Mouse (Mus musculus) erythroid progenitor cell, adult 5-6 weeks (primary cell): Measurements from ENCODE around the gene Scn8a. TPM values are rescaled to one million over a fixed set of nuclear protein-coding genes. Genes with fewer than 3 reads are reported as not detected.
"Not testable (repeated sequence)": the region's sequence is repeated elsewhere in the genome, so short reads cannot be mapped to it uniquely, and the experiment has no call there.

Experiments used
- ATAC-seq: replicated peaks from 2 replicates; pipeline ENCODE4 v1.8.0; 2016; ENCODE audit warnings: moderate number of reproducible peaks, mild to moderate bottlenecking, moderate TSS enrichment, inconsistent platforms; ENCODE audit not compliant: poor library complexity, low FRiP score, severe bottlenecking
- total RNA-seq, 2 experiments: library from RNA; stranded (forward) in 1 of 2; stranded (reverse) in 1 of 2; fragments of 150-400 nt in 1 of 2; fragments of 186-747, 209-891 nt in 1 of 2; gene quantifications; 2 replicates each; pipeline versions ENCODE4 v1.2.3 to v1.2.4; 2015 to 2017; ENCODE audit warnings: low replicate concordance in 2 of 2

The Scn8a gene
- total RNA-seq (2015; ENCODE audit: low replicate concordance) (not detected in 2 replicates), total RNA-seq (2017; ENCODE audit: low replicate concordance) (not detected in 2 replicates)

DNA sequence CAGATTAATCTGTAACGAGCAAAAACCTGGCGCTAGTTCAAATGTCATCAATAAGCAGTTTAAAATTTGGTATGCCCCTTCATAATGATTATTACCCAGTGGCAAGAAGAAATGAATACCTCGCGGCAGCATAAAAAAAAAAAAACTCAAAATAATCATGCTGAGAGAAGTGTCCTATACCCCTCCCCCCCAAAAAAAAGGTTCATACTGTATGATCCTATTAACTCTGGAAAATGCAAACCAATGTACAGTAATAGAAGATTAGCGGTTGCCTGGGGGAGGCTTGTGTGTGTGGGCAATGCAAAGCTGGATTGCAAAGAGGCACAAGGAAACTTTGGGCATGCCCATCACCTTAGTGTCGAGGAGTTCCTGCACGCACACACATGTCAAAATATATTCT is at the start of gene Scn8a:
Gene Scn8a, plus strand, starts transcription at position 301 of the 400 bp plus-strand sequence.
- no peak for ATAC-seq

DNA sequence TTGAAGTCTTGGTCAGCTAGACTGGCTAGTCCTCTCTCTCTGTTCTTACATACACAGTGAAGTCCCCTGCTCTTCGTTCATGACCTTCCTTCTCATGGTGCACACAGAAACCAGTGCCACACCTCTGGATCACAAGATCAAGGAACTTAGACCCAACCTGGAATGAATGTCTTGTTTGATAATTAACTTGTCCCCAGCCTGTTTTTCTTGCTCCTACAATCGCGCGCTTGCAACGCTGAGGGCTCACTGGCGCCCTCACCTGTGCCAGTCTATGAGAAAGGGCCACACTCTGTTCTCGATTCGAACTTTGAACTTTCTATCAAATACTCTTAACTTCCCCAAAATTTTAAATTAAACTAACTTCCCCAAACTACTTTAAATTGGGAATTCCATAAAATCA is 47.8 kb upstream of the Scn8a start:
- ATAC-seq = no peak

DNA sequence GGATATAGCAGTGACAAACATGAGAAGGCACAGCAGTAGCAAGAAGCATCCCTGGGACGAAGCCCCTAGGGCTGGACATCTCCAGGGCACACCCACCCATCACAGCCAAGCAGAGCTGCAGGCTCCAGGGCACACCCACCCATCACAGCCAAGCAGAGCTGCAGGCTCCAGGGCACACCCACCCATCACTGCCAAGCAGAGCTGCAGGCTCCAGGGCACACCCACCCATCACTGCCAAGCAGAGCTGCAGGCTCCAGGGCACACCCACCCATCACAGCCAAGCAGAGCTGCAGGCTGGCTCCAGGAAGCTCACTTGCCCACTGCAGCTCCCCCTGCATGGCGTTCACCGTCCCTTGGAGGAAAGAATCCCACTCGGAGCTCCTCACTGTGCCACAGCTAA is 47.3 kb upstream of the Scn8a start:
- ATAC-seq = not testable (repeated sequence)

DNA sequence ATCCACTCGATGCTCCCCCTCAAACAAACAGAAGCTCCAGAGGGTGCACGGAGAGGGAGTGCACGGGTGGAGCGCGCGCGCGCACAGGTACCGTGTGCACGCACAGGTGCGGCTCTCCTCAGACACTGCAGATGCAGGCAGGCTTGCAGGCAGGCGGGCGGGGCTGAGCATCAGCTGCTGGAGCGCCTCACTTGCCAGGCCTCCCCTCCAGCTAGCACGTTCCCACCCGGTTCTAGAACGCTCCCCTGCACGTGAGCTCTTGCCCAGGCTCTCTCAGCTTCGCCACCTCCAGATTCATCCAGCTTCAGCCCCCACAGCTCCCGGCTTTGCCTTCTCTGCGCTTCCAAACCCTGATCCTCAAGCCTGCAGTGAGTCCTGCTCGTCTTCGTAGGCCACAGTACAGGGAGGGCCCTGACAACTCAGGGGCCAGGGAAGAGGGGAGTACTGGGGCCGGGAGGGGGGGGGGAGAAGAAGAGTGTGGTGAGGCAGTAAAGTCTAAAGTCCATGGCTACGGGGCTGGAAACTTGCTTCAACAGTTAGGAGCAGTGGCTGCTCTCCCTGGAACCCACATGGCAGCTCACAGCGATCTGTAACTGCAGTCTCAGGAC is 44.3 kb upstream of the Scn8a start:
- ATAC-seq = no peak

DNA sequence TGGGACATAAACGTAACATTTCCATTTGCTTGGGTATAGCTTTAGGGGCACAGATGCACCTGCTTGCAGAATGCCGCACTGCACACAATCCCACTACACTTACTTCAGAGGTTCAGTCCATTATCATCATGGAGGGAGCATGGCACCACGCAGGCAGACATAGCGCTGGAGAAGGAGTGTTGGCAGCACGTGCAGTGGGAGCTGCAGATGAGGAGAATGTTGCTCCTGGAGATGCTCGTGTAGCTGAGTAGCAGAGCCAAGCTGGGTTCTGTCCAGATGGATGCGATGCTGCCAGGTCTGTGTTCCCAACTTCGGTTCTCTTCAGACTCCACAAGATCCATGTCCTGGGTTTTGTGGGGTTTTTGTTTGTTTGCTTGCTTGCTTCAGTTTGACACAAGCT is 43.6 kb upstream of the Scn8a start:
- no peak for ATAC-seq

DNA sequence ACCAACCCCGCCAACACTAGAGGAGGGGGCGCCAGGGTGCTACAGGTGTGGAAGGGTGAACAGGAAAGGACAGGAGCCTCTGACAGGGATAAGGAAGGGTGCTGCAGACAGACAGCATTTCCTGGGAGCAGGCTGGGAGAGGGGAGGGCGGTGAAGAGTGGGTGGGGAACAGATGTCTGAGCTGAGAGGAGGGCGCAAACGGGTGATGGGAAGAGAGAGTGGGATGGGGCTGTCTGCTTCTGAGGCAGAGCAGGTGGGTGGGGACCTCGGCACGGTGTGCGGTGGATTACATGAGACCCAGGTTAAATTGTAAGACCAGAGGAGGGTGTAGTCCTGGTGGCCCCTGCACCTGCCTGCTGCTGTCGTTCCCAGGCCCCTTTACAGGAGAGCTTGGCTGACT is 39.9 kb upstream of the Scn8a start:
- no peak for ATAC-seq

DNA sequence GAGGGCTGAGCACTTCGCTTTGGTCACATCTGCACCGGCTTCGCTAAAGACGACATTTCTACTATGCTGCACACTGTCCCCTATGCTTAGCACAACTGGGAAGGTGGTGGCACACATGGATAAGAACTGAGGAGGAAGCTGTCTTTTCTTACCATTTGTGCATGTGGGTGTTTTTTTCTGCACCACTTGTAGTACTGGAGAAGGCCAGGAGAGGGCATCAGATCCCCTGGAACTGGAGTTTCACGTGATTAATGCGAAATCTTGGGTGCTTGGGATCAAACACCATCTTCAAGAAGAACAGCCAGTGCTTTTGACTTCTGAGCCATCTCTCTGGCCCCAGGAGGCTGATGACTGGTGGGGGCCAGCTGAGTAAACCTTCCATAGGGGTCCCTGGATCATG is 39.0 kb upstream of the Scn8a start:
- ATAC-seq = no peak

DNA sequence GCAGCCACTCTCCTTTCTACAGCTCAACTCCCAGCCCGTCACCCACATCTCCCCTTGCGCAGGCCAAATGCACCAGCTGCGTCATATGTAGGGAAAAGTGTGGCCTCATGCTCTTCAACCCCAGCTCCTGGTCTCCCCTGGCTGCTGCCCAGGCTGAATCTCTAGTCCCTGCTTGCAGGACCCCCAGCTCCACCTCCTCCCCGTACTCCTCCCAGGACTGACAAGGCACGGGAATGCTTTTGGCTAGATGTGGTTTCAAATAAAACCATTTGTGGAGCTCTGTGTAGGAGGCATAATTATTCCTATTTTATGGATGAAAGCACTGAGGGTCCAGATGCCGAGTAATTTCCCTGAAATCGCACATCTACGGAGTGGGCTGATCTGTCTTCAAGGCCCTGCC is 37.5 kb upstream of the Scn8a start:
- no peak for ATAC-seq

DNA sequence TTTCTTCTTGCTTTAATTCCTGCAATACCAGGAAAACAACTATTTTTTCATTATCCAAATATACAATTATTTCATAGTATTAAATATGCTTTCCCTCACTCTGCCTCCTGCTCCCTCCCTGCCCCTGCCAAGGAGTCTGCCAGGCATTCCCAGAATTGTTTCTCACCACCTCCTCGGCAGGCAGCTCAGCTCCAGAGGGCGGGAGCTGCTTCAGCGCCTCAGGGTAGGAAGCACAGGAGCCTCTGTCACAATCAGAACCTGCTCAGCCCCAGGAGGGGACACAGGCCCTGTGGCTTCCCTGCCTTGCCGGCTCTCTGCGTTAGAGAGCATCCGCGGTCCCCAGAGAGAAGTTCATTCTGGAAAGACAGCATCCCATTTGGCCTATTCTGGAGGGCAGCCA is 36.9 kb upstream of the Scn8a start:
- ATAC-seq = no peak

DNA sequence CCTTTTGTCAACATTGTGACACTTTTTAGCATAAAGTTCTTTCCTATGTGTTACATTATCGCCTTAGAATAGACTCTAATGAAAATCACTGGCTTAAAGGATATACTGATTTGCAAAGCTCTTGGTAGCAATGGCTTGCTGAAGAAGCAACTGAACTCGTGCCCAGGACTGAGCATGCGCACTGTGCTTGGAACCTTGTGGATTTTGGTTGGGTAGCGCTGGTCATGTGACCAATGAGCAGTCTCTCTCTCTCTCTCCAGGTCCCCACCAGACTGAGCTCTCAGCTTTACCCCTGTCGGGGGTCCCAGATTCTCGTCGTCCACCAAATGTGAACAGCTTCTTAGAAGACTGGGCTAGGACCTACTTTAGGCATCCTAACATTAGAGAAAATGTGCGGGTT is 32.9 kb upstream of the Scn8a start:
- ATAC-seq = no peak

DNA sequence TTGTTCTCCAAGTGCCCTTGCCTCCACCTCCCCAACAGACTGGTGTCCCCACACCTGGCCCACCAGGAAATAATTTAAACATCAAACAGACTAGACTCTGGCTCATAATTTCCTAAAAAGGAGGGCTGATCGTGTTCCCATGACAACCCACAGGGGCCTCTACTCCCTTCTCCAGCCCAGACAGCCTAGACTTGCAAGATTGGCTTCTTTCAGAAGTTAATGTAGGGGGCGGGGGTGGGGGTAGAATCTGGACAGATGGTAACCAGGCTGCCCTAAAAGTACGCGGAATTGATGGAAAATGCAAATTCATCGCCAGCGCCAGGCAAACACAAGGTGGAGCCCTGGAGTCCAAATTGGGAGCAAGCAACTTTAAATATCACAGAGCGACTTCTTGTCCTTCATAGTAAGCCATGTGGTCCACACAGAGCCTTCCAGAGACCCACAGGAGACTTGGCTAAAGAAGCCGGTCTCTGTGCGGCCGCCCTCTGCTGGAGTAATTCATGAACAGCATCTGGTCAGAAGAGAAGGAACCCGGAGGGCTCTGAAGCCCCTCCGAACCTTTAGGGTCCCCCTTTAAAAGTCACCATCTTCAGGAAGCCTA is 31.0 kb upstream of the Scn8a start:
- no peak for ATAC-seq

DNA sequence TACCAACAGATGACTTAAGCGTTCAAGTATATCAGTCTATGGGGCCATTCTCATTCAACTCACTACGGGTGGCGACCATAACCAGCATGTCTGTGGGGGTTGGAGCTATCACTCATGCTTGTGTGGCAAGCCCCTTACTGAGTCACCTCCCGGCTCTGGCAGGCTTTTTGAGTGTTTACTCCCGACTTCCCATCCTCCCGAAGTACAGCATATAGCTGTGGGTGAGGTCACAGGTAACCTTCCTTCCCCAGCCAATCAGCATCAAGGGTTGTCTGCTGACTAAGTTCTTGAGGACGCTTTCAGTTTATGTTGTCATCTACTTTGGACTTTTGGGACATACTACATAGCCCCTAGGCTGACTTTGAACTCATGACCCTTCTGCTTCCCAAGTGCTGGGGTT is 25.3 kb upstream of the Scn8a start:
- ATAC-seq = no peak

DNA sequence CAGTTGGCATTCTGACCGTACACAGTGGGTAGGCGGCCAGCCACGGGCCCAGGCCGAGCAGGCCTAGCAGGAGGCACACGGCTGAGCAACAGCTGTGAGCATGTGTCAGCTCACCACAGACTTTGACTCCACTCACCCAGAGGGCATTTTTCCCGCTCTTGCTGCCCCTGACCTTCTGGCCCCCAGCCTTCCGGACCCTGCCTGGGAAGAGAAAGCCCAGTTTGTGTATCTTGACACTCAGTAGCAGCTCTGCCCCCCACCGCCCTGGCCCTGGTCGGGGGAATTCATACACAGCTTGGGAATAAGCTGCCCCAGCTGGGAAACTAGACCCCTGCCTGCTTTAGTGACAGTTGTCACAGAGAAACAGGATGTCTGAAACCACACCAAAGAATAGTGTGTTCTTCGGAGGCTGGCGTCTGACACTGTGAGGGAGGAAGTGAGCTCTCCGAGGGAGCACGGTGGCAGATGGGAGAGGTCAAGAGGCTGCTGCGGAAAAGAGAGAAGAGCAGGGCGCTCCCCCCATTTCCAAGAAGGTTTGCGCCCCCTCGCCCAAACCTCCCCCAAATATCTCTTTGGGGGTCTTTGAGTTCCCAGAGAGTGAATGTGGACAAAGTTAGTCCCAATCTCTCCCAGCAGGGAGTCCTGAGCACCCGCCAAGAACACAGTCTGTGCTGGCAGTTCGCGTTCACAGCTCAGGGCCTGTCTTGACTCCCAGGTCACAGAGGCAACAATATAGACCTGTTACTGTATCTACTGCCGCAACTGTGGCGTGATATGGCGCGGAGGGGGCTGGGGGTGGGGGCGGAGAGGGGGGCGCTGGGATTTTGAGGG is 24.4 kb upstream of the Scn8a start:
- no peak for ATAC-seq

DNA sequence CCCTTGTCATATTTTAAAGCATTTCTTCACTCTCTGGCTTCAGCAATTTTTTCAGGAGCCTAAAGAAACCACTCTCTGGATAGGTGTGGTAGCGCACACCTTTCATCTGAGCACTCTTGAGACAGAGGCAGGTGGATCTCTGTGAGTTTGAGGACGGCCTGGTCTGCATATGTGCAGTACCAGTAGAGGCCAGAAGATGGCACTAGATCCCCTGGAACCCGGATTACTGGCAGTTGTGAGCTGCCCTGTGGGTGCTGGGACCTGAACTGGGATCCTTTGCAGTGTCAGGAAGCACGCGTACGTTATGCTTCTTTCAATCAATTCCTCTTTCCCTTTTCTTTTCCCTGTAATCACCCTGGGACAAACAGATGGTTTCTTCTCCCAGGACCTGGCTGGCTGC is 22.5 kb upstream of the Scn8a start:
- no peak for ATAC-seq

DNA sequence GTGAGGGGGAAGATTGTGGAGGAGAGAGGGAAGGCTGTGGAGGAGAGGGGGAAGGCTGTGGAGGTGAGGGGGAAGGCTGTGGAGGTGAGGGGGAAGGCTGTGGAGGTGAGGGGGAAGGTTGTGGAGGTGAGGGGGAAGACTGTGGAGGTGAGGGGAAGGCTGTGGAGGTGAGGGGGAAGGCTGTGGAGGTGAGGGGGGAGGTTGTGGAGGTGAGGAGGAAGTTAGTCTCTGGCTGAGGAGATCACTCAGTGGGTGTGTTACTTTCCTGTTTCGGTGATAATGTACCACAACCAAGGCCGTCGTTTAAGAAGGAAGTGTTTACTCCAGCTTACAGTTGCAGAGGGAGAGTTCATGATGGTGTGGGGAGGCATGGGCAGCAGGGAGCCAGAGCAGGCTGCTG is 12.1 kb upstream of the Scn8a start:
- no peak for ATAC-seq

DNA sequence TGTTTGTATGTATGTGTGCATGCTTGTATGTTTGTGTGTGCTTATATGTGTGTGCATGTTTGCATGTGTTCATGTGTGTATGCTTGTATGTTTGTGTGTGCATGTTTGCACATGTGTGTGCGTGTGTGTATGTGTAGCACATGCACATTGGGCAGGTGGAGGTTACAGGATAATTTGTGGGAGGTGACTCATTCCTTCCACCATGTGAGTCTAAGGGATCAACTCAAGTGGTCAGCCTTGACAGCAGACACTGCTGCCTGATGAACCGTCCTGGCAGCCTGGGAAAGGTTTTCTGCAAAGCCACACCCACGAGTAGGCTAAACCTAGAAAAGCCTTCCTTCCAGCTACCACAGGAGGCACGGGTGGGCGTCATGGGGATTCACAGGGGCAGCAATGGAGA is 8.8 kb upstream of the Scn8a start:
- no peak for ATAC-seq

DNA sequence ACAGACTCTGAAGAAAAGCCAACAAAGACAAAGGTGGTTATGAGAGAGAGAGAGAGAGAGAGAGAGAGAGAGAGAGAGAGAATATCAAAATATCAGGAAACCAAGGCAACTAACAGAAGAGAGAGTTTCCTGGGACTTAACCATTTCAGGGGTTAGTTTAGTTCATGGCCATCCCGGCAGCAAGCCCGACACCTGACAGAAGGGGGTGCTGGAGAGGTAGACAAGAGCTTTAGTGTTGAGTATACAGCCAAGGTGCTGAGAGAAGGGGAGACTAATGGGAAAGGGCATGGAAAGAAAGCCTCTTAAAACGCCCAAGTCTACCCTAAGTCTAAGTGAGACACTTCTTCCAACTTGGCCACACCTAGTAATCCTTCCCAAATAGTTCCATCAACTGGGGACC is 4.1 kb upstream of the Scn8a start:
- no peak for ATAC-seq

DNA sequence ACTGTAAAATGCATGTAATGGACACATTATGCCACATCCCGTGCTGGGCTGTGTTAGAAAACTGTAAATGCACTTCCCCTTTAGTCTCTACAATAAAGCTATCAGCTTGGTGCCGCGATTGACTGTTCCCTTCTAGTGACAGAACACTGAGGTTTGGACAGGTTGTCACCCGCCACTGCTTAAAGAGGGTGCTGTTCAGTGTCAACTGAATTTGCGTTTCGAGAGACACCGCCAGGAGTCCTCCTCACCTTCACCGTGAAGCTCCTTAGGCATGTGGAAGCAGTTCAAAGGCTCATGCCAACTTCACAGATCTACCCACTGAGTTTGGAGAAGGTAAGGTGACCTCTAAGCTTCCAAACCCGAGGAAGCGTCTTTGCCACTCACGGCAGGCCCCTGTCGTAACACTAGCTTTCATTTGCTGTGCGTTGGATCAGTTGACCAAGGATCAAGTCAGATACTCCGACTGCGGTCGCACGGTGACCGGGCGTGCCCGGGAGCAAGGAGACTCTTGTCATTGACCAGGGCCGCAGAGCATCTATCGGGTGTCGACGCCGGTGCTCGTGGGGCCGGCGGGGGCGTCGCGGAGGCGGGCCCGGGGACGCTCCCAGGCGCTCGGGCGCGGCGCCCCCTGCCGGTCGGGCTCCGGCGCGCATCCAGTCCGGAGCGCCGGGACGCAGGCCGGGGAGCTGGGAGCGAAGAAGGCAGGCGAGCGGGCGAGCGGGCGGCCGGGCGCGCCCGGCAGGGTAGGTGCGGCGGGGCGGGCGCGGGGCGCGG is 530 bp downstream of the Scn8a start:
- ATAC-seq = no peak

DNA sequence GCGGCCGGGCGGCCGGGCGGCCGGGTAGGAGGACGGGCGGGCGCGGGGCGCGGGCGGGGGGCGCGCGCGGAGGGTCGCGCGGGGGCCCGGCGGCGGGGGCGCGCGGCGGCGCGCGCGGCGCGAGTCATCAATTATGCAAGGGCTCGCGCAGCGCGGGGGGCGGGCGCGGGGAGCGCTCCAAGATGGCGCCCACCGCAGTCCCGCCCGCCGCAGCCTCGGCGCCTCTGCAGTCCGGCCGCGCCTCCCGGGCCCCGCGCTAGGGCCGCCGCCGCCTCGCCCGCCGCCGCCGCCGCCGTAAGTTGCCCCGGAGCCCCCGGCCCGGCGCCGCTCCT is 1.1 kb downstream of the Scn8a start:
- ATAC-seq = no peak

DNA sequence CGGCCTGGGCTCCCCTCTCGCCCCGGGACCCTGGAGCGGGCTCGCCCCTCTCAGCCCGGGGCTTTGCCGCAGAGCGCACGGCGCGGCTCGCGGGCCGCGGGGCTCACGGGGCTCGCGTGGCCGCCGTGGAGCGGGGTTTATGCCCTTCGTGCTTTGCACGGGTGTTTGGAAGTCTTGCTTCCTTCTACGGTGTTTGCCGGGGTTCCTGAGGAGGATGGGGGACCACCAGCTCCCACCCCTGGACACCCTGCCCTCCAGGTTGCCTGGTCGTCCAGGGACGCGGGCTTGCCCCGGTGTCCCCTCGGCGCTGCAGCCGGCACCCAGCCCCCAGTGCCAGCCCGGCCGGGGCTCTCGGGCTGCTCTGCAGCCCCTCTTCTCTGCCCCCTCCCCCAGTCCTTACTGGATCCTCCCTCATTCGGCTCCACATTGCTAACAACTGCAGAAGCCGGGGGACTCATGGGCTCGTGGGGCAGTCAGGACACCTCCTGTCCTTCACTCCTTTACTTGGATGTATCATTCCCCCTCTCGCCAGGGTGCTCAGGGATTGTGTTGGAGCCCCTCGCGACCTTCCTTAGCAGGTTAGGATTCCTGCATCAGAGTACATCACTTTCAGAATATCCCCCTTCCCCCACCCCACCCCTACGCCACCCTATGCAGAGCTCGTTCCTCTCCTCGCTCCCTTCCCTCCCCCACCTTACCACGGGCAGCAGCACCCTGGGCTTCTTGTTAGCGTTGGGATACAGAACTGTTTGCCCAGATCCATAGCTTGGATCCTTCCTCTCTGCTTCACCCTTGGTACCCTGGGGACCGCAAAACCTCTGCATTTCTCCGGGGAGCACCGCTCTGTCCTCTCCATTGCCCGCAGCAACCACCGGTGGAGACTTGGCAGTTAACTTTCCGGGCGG is 1.7 kb downstream of the Scn8a start:
- no peak for ATAC-seq
